Mouse (Mus musculus) testis, postnatal 10 days (tissue): ENCODE data around the gene Naa80.
"Not testable (repeated sequence)": the region's sequence is repeated elsewhere in the genome, so short reads cannot be mapped to it uniquely, and the experiment has no call there.

Source experiments
- DNase-seq: peaks from one replicate; pipeline ENCODE4 v3.0.0; 2021; ENCODE audit warnings: low spot score

The Naa80 gene

GRCm38 (mm10) chr9:107551117-107551889, 27.4 kb upstream of the Naa80 start, which contains the start of gene Rassf1:
Gene Rassf1 (plus strand): TSS chr9:107551555.
- peak; percentile 80 for DNase-seq

- no peak for DNase-seq
Measured at GRCm38 (mm10) chr9:107551890-107552355, 26.8 kb upstream of the Naa80 start.

GRCm38 (mm10) chr9:107552690-107553393, 25.8 kb upstream of the Naa80 start:
- DNase-seq, result no peak

GRCm38 (mm10) chr9:107553541-107554318, 25.0 kb upstream of the Naa80 start:
- no peak for DNase-seq

GRCm38 (mm10) chr9:107554319-107554825, 24.3 kb upstream of the Naa80 start:
- peak; percentile 96 for DNase-seq

- no peak for DNase-seq
Measured at GRCm38 (mm10) chr9:107555031-107555457, 23.6 kb upstream of the Naa80 start.

- DNase-seq, result no peak
Measured at GRCm38 (mm10) chr9:107555701-107556100, 23.0 kb upstream of the Naa80 start.

GRCm38 (mm10) chr9:107556346-107556745, 22.3 kb upstream of the Naa80 start:
- no peak for DNase-seq

- DNase-seq, result peak; percentile 91
Measured at GRCm38 (mm10) chr9:107563029-107563581, 15.6 kb upstream of the Naa80 start, which contains the start of gene Tusc2. Gene Tusc2 (plus strand): TSS chr9:107563255.

- DNase-seq, result not testable (repeated sequence)
Measured at GRCm38 (mm10) chr9:107565556-107565955, 13.1 kb upstream of the Naa80 start.

GRCm38 (mm10) chr9:107566041-107566709, 12.5 kb upstream of the Naa80 start:
- DNase-seq, result peak; percentile 91

- DNase-seq, result no peak
Measured at GRCm38 (mm10) chr9:107566855-107567254, 11.8 kb upstream of the Naa80 start.

GRCm38 (mm10) chr9:107567702-107568319, 10.9 kb upstream of the Naa80 start, which contains the start of gene Hyal2:
Gene Hyal2 (plus strand): TSS chr9:107567945.
- DNase-seq, result no peak

GRCm38 (mm10) chr9:107568331-107569261, 10.1 kb upstream of the Naa80 start:
- DNase-seq, result peak; percentile 87

GRCm38 (mm10) chr9:107569270-107569669, 9.4 kb upstream of the Naa80 start:
- DNase-seq, result no peak

- DNase-seq, result no peak
Measured at GRCm38 (mm10) chr9:107570016-107570415, 8.7 kb upstream of the Naa80 start.

GRCm38 (mm10) chr9:107570845-107571244, 7.8 kb upstream of the Naa80 start:
- no peak for DNase-seq

GRCm38 (mm10) chr9:107571534-107572326, 7.0 kb upstream of the Naa80 start:
- DNase-seq, result no peak

- no peak for DNase-seq
Measured at GRCm38 (mm10) chr9:107572327-107572662, 6.4 kb upstream of the Naa80 start.
